Mouse (Mus musculus): ENCODE measurements around the gene Epb41l3.

- TF ChIP-seq MYOG (IDR thresholded peaks at IDR 0.05; ENCODE audit: control insufficient read depth, extremely low read depth, insufficient read length) (no peak), CTCF (IDR thresholded peaks at IDR 0.05; ENCODE audit: control insufficient read depth, insufficient read depth, insufficient read length) (no peak), MAX (IDR thresholded peaks at IDR 0.05) (no peak)
These were observed 83.2 kb downstream of the Epb41l3 start for GRCm38 (mm10) chr17:69158690-69159089.

Measured in C2C12 (cell line).